Mouse (Mus musculus): ENCODE data around the gene Ajuba.

GRCm38 (mm10) chr14:54582536-54582935, 5.2 kb upstream of the Ajuba start:
- TF ChIP-seq CTCF (IDR thresholded peaks at IDR 0.05): no peak
- TF ChIP-seq EP300 (IDR thresholded peaks at IDR 0.05; ENCODE audit: insufficient read depth, low read depth, low read length): no peak
